In the genomic region with DNA sequence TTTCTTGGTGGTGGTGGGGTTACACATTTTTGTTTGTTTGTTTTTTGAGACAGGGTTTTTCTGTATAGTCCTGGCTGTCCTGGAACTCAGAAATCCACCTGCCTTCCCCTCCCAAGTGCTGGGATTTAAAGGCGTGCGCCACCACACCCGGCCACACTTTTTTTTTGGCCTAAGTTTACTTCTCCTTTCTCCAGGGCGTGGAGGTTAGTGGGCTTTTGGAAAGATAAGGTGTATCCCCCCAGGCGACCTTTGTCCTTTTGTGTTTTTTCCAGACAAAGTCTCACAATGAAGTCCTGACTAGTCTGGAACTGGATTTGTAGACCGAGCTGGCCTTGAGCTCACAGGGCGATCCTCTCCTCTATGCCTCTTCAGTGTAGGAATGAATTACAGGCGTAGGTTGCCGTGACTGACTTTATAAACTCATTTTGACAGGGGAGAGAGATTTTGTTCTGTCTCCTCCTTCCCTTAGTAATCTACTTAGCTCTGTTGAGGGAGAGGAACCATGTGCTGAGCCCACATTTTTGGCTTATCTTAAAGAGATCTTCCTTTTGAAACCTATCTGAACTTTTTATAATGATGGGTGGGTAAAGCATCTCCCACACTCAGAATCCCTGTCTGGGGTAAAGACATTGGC, we compare ENCODE assay signal across 8 mouse cellular contexts. TPM values are rescaled to one million over a fixed set of nuclear protein-coding genes. Genes with fewer than 3 reads are reported as not detected.
DNase-seq lines count a peak whose midpoint lies in the region; ATAC-seq lines count a peak whose summit lies in the region.

No protein-coding gene starts in this region.

- H3K9ac ChIP-seq in neural tube, embryonic 12.5 days, result no peak overlapping the region; the same call in 1 of the 2 replicates
- H3K9ac ChIP-seq in limb, embryonic 12.5 days (replicated peaks), result no peak overlapping the region

- H3K4me1 ChIP-seq in heart, embryonic 10.5 days, result peaks cover 66% of the 10 kb centered on the region
- peaks cover 45% of the 10 kb centered on the region for H3K4me1 ChIP-seq in neural tube, embryonic 12.5 days
- peaks cover 52% of the 10 kb centered on the region for H3K4me1 ChIP-seq in limb, embryonic 12.5 days (replicated peaks)

- WGBS in heart, embryonic 10.5 days, result 31% methylated on average over 9 of the region's 9 CpGs
- WGBS in neural tube, embryonic 12.5 days, result 29% methylated on average over 9 of the region's 9 CpGs
- 38% methylated on average over 9 of the region's 9 CpGs for WGBS in limb, embryonic 12.5 days

- no peak for ATAC-seq in neural tube, embryonic 12.5 days (ENCODE audit: low FRiP score, low read depth)
- ATAC-seq in limb, embryonic 12.5 days (ENCODE audit: insufficient number of reproducible peaks, insufficient read depth, low FRiP score, low TSS enrichment, low read depth), result no peak

- no peaks in the 10 kb centered on the region for H3K27me3 ChIP-seq in heart, embryonic 10.5 days (ENCODE audit: insufficient read depth, poor library complexity, severe bottlenecking)
- no peaks in the 10 kb centered on the region for H3K27me3 ChIP-seq in neural tube, embryonic 12.5 days (replicated peaks)
- H3K27me3 ChIP-seq in limb, embryonic 12.5 days, result no peaks in the 10 kb centered on the region

- H3K4me3 ChIP-seq in heart, embryonic 10.5 days, result peak overlapping the region; percentile 91
- no peak overlapping the region; the same call in 1 of the 2 replicates for H3K4me3 ChIP-seq in neural tube, embryonic 12.5 days
- peak overlapping the region; percentile 85; the same call in 1 of the 2 replicates for H3K4me3 ChIP-seq in limb, embryonic 12.5 days (replicated peaks)

- no peaks in the 10 kb centered on the region for H3K9me3 ChIP-seq in heart, embryonic 10.5 days
- H3K9me3 ChIP-seq in neural tube, embryonic 12.5 days, result no peaks in the 10 kb centered on the region
- no peaks in the 10 kb centered on the region for H3K9me3 ChIP-seq in limb, embryonic 12.5 days

- peak overlapping the region; percentile 97 for H3K27ac ChIP-seq in heart, embryonic 10.5 days
- H3K27ac ChIP-seq in neural tube, embryonic 12.5 days, result no peak overlapping the region
- H3K27ac ChIP-seq in limb, embryonic 12.5 days, result peak overlapping the region; percentile 45

- intact Hi-C loops in left cerebral cortex, postnatal 10 days (cut with DNase I), result no loop called here

- DNase-seq in heart, embryonic 10.5 days (ENCODE audit: low spot score), result no peak
- no peak for DNase-seq in heart, adult 8-10 months (ENCODE audit: low spot score)
- no peak for DNase-seq in neural tube, embryonic 10.5 days (ENCODE audit: extremely low spot score, low spot score)
- peak; percentile 50 for DNase-seq in yolk sac, embryonic 10.5 days (ENCODE audit: low spot score)
- no peak for DNase-seq in cerebellum, postnatal 36 days
- no peak for DNase-seq in left cerebral cortex, postnatal 10 days (ENCODE audit: extremely low spot score in 1 of 2, low spot score in 2 of 2)

- peaks cover 8% of the 10 kb centered on the region for H3K36me3 ChIP-seq in heart, embryonic 10.5 days
- H3K36me3 ChIP-seq in neural tube, embryonic 12.5 days, result peaks cover 3% of the 10 kb centered on the region; the same call in 1 of the 2 replicates
- H3K36me3 ChIP-seq in limb, embryonic 12.5 days, result peaks cover 4% of the 10 kb centered on the region

- H3K4me2 ChIP-seq in neural tube, embryonic 12.5 days (replicated peaks), result peak overlapping the region; percentile 93
- H3K4me2 ChIP-seq in limb, embryonic 12.5 days, result peak overlapping the region; percentile 85

RNA-seq across cellular contexts. Expression of a gene that starts 3.7 kb away (rescaled TPM):
- polyA plus RNA-seq in heart, embryonic 10.5 days (2016; fragmentation: Nextera tagmentation; extraction: Ambion mirVana), result 10.1 and 12.0 TPM in 2 replicates
- total RNA-seq in heart, adult 8-10 months (2022), result 10 to 100 TPM; 21.3 to 22.8 (median 22.1) TPM
- 12.2 and 14.9 TPM in 2 replicates for polyA plus RNA-seq in neural tube, embryonic 12.5 days (2016; fragmentation: Nextera tagmentation; extraction: Ambion mirVana)
- polyA plus RNA-seq in limb, embryonic 12.5 days (2016; fragmentation: Nextera tagmentation; extraction: Ambion mirVana), result 8.6 and 9.5 TPM in 2 replicates
- total RNA-seq in left cerebral cortex, postnatal 10 days (2021), result 10 to 100 TPM; 29.5 to 31.3 TPM

RNA-seq across cellular contexts. Expression of a gene that starts 12.0 kb away (rescaled TPM):
- 3,536 and 4,735 TPM in 2 replicates for polyA plus RNA-seq in heart, embryonic 10.5 days (2016; fragmentation: Nextera tagmentation; extraction: Ambion mirVana)
- 1,000 to 10,000 TPM; 7,887 to 9,725 (median 8,934) TPM for total RNA-seq in heart, adult 8-10 months (2022)
- 2,084 and 2,133 TPM in 2 replicates for polyA plus RNA-seq in neural tube, embryonic 12.5 days (2016; fragmentation: Nextera tagmentation; extraction: Ambion mirVana)
- polyA plus RNA-seq in limb, embryonic 12.5 days (2016; fragmentation: Nextera tagmentation; extraction: Ambion mirVana), result 2,018 and 2,026 TPM in 2 replicates
- 1,000 to 10,000 TPM; 1,572 to 1,686 TPM for total RNA-seq in left cerebral cortex, postnatal 10 days (2021)

RNA-seq across cellular contexts. Expression of a gene that starts 36.4 kb away (rescaled TPM):
- polyA plus RNA-seq in heart, embryonic 10.5 days (2016; fragmentation: Nextera tagmentation; extraction: Ambion mirVana), result 403 and 465 TPM in 2 replicates
- 100 to 1,000 TPM in 1 of 4 experiments, 10 to 100 TPM in 3; 77.8 to 104 (median 91.6) TPM for total RNA-seq in heart, adult 8-10 months (2022)
- polyA plus RNA-seq in neural tube, embryonic 12.5 days (2016; fragmentation: Nextera tagmentation; extraction: Ambion mirVana), result 461 and 507 TPM in 2 replicates
- 567 and 594 TPM in 2 replicates for polyA plus RNA-seq in limb, embryonic 12.5 days (2016; fragmentation: Nextera tagmentation; extraction: Ambion mirVana)
- 100 to 1,000 TPM; 149 to 156 TPM for total RNA-seq in left cerebral cortex, postnatal 10 days (2021)

RNA-seq across cellular contexts. Expression of a gene that starts 59.7 kb away (rescaled TPM):
- polyA plus RNA-seq in heart, embryonic 10.5 days (2016; fragmentation: Nextera tagmentation; extraction: Ambion mirVana), result 639 and 790 TPM in 2 replicates
- total RNA-seq in heart, adult 8-10 months (2022), result 100 to 1,000 TPM; 503 to 580 (median 537) TPM
- 668 and 670 TPM in 2 replicates for polyA plus RNA-seq in neural tube, embryonic 12.5 days (2016; fragmentation: Nextera tagmentation; extraction: Ambion mirVana)
- 916 and 923 TPM in 2 replicates for polyA plus RNA-seq in limb, embryonic 12.5 days (2016; fragmentation: Nextera tagmentation; extraction: Ambion mirVana)
- 100 to 1,000 TPM; 351 to 355 TPM for total RNA-seq in left cerebral cortex, postnatal 10 days (2021)
